Mouse (Mus musculus): ENCODE data around the gene Pigb. TPM values are rescaled to one million over a fixed set of nuclear protein-coding genes. Genes with fewer than 3 reads are reported as not detected.
A peak's percentile ranks its signal among the peaks of the same experiment; 100 is the strongest.

The Pigb gene
- total RNA-seq, 4 experiments from 2014 or later: 3.7 to 4.6 (median 4.2) TPM

- DNase-seq (ENCODE audit: low spot score in 2 of 2): no peak
Observed at GRCm38 (mm10) chr9:73045711-73046110, 5.5 kb upstream of the Pigb start.

- DNase-seq (ENCODE audit: low spot score in 2 of 2): no peak
Observed at GRCm38 (mm10) chr9:73045204-73045603, 5.0 kb upstream of the Pigb start.

DNA sequence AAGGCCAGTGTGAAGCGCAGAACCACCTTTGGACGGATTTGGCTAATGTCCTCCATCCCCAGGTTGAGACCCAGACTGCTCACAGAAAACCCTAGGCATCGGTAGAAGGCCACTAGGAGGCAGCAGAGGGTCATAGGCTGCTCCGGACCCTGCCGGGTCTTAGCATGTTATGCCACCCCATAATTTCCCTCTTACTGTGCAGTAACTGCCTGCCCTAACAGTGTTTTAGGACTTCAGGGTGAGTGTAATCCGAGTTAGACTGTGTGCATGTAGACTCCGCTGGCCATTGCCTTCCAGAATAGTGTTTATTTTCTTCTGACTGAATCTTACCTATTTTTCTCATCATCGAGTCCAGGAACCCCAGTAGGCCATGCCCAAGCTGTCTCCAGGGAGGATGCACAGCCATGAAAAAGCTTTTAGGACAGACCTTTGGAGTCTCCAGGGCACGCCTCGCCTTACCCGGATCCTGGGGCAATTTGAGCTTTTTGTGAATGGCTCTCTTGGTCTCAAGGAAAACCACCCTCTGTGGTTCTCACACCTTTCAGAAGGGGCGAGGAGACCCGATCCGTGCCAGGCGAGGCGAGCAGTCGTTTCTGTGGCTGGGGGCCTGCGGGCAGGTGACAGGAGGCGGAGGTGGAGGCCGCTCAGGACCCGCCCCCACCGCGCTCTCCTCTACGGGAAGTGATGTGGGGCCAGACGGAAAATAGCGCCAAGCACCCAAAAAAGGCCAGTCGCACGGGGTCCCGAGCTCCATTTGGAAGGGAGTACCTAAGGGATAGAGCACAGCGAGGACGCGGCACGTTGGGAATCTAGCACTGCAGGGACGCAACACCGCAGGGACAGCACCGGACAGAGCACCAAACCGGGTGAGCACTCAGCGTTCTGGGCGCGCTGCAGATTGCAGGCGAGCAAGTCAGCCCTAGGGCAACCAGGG, 4.2 kb upstream of the Pigb start, which contains the start of gene Rab27a:
Rab27a (plus strand) TSS at position 709 of the 934 bp plus-strand sequence.
- peak; percentile 35 to 61 for DNase-seq (ENCODE audit: low spot score in 2 of 2)

DNA sequence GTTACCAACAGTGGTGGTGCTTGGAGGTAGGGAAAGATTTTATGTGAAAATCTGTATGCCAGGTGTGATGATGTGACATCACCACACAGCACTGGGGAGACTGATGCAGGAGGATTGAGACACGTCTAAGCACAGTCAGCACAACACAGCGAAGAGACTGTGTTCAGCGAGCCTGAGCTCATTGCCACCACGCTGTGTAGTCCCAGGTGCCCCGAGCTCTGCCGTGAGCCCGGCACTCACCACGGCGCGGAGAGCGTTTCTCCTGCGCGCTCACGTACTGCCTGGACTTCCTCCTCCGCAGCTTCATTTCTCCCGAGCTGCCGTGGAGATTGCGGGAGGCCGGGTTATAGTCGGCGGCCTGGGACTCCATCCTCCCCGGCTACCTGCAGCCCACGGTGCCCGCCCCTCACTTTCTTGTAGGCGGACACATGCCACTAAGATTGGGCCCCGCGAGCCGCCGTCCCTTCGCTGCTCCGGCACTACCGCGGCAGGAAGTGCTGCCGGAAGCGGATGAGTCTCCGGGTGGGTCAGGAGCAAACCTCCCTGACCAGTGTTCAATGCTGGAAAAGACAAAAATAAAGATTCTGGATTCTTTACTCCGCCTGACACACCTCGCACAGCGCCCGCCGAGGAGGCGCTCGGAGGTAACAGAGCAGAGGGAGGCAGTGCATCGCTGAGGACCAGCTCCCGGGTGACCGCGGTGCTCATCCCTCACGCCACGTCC, 794 bp downstream of the Pigb start:
- peak; percentile 70 to 81 for DNase-seq (ENCODE audit: low spot score in 2 of 2)

DNA sequence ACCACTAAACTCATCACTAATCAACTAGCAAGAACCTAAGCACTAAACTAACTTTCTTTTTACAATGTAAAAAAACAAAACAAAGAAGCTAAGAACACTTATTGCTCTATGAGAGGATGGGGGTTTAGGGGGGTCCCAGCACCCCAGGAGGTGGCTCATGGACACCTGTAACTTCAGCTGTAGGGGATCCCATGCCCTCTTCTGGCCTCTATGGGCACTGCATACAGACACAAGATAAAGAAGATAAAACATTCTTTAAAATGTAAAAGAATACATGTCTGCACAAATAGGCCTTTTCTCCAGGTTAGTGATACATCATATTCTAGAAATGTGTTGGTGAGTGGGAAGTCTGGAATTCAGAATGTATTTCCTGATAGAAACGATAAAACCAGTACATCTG, 6.8 kb downstream of the Pigb start:
- DNase-seq (ENCODE audit: low spot score in 2 of 2): no peak

GRCm38 (mm10) chr9:73031421-73031820, 8.8 kb downstream of the Pigb start:
- DNase-seq (ENCODE audit: low spot score in 2 of 2): no peak

DNA sequence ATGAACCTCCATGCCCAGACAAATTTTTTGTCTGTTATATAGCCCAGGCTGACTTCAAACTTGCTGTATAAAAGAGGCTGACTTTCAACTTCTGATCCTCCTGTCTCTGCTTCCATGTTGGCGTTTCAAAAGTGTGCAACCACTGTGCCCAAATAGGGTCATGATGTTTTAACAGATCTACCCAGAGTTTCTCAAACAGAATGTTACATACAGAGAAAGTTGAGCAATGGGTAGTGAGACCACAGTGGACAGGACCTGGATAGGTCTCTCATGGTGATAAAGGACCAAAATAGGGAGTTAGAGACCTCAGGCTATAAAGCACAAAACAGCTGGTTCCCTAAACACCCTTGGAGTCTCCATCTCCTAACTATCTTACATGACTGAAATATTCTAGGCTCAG, 9.7 kb downstream of the Pigb start:
- no peak for DNase-seq (ENCODE audit: low spot score in 2 of 2)

GRCm38 (mm10) chr9:73025818-73026636, 14.2 kb downstream of the Pigb start:
- DNase-seq (ENCODE audit: low spot score in 2 of 2): no peak

GRCm38 (mm10) chr9:73020566-73021097, 19.5 kb downstream of the Pigb start:
- DNase-seq (ENCODE audit: low spot score in 2 of 2): no peak

DNA sequence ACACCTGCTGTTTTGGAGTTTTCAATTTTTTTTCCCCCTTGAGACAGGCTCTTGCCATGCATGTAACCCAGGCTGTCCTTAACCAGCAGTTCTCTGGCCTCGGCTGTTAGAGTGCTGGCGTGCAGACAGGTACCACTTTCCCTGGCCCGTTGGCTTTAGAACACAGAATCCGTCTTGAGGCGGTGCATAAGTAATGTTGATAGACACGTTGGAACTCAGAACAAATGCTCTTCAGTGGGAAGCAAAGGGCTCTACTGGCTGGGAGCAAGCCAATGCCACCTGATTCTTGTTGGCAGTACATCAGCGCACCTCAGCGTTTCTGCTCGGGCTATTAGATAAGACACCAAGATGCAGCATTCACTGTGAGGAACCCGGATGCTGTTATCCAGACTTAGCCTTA, 20.3 kb downstream of the Pigb start:
- no peak for DNase-seq (ENCODE audit: low spot score in 2 of 2)

DNA sequence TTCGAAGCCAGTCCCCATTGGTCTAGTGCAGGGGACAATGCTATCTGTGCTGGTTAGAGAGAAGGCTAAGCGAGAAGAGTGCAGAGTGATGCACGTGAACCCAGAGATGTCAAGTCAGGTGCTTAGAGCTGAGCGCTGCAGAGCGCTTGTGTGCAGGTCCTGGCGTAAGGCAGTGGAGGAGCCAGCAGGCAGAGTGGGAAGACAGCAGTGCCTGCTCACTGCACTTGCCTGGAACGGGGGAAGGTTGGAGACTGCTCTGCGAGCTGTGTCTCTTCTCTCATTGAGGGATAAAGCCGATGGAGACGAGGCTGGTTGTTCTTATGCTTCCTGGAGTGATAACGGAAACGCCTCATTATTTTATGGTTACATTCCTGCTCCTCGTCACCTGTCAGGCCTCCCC, 25.5 kb downstream of the Pigb start:
- DNase-seq (ENCODE audit: low spot score in 2 of 2): no peak

DNA sequence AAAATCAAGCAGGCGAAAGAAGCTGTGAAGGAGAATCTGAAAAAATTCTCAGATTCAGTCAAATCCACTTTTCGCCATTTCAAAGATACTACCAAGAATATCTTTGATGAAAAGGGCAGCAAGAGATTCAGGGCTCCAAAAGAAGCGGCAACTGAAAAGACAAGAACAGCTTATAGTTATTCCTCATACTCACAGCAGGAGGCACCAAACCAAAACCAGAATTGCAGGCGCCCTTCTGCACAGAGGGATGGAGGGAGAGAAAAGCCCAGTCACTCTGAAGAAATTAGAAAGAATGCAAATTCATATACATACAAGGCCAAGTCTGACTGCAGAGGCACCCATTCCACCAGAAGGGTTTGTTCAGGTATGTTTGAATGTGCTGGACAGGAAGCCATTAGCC, 27.5 kb downstream of the Pigb start:
- no peak for DNase-seq (ENCODE audit: low spot score in 2 of 2)

DNA sequence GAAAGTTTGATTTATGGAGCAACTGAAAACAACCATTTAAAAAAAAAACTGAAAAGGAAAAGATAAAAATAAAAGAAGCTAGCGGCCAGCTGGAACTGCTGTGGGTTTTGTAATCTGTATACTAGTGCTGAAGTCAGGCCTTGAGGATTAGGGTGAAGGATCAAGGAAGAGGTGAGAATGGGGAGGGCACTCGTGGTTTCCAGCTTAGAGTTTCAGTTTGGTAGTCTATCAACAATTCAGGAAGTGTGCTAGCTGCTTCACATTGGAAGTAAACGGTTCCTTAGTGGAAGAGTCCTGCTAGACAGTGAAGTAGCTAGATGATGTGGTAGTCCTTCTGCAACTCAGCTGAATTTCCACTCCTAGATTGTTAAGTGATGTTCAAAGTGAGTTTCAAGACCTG, 31.8 kb downstream of the Pigb start:
- DNase-seq (ENCODE audit: low spot score in 2 of 2): no peak

GRCm38 (mm10) chr9:73006175-73006574, 34.0 kb downstream of the Pigb start:
- no peak for DNase-seq (ENCODE audit: low spot score in 2 of 2)

- no peak for DNase-seq (ENCODE audit: low spot score in 2 of 2)
Observed at GRCm38 (mm10) chr9:73005106-73005505, 35.1 kb downstream of the Pigb start.

- no peak for DNase-seq (ENCODE audit: low spot score in 2 of 2)
Observed at GRCm38 (mm10) chr9:73004076-73004475, 36.1 kb downstream of the Pigb start.

- no peak for DNase-seq (ENCODE audit: low spot score in 2 of 2)
Observed at GRCm38 (mm10) chr9:73002177-73002576, 38.0 kb downstream of the Pigb start.

- DNase-seq (ENCODE audit: low spot score in 2 of 2): no peak
Observed at GRCm38 (mm10) chr9:73001314-73002011, 38.7 kb downstream of the Pigb start.

DNA sequence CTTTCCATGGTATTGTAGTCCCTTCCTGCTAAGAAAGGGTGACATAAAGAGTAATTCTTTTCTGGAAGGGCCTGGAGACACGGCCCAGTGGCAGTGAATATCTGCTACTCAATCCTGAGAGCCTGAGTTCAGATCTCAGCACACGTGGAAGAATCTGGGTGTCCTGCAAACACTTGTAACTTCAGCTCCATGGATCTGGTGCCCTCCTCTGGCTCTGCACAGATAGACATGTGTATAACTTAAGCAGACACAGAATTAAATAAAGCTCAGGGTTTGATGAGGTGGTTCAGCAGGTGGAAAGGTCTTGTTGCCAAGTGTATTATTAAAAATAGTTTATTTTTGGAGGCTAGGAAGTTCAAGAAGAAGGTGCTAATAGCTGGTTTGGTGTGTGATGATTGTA, 39.7 kb downstream of the Pigb start:
- DNase-seq (ENCODE audit: low spot score in 2 of 2): no peak

- DNase-seq (ENCODE audit: low spot score in 2 of 2): no peak
Observed at GRCm38 (mm10) chr9:72996806-72997205, 43.4 kb downstream of the Pigb start.

DNA sequence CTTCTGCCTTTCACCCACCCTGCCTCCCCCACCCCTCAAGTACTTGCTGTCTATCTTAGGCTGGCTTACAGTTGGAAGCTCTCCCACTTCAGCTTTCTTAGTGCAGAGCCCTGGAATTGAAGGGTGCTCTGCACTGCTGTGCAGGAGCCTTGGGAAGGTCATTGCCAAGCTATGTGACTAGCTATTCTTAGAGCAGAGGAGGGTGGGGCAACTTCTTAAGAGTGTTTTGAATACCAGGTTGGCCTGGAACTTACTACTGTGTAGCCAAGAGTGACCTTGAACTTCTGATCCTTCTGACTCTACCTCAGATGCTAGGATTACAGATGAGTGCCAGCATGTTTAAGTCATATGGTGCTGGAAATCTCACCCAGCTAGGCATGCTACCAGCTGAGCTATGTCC, 44.0 kb downstream of the Pigb start:
- DNase-seq (ENCODE audit: low spot score in 2 of 2): no peak

Measured in gastrocnemius, adult 8-10 months (tissue).